Mouse (Mus musculus) ES-Bruce4 (cell line): ENCODE results near the gene Coq9.

Source experiments
- CTCF ChIP-seq: IDR thresholded peaks from one replicate; pipeline ENCODE4 v1.8.1; 2011; ENCODE audit warnings: low read depth, low read length
- EP300 ChIP-seq: IDR thresholded peaks from 2 replicates; pipeline ENCODE4 v1.6.1; 2011; ENCODE audit warnings: low read depth, low read length; ENCODE audit not compliant: insufficient read depth
- POLR2A ChIP-seq: IDR thresholded peaks from one replicate; pipeline ENCODE4 v1.8.1; 2011; ENCODE audit warnings: low read length; ENCODE audit not compliant: insufficient read depth

DNA sequence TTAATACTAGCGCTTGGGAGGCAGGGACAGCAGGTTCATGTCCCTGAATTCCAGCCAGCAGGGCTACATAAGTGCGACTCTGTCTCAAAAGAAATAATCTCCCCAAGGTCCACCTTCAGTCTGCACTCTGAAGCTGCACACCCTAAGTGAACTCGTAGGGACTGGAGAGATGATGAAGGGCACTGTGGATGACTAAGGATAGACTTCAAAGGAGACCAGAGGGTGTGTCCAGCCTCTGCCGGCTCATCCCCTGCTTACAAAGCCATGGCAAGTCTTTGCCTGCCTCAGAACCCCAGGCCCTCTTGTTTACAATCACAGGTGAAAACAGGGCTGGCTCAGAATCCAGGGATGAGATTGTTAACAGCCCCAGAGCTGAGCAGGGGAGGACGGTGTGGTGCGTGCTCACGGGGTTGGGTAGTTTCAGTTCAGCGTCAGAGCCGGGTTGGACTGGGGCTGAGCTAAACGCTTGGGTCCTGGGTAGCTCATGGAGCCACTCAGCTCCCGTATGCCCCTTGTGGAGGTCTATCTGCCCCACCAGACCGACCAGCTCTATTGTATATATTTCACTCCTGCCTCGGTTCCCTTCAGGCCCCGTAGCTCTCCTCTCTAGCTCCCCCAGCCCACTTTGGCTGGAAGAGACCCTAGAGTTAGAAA is 50.4 kb downstream of the Coq9 start:
- TF ChIP-seq CTCF (no peak), POLR2A (no peak), EP300 (no peak)
